Mouse (Mus musculus): ENCODE data around the gene Chchd10. TPM values are rescaled to one million over a fixed set of nuclear protein-coding genes. Genes with fewer than 3 reads are reported as not detected.
"Not testable (repeated sequence)": the region's sequence is repeated elsewhere in the genome, so short reads cannot be mapped to it uniquely, and the experiment has no call there.

Chchd10 gene
- 117 and 142 TPM in 2 replicates for polyA plus RNA-seq (2015; fragmentation: Nextera tagmentation; extraction: Ambion mirVana)

GRCm38 (mm10) chr10:75932891-75933290 lies at the start of gene Chchd10:
TSS of gene Chchd10 (plus strand) at chr10:75933130.
- peaks cover 61% of the 10 kb centered on the region for H3K4me1 ChIP-seq (replicated peaks)
- no peak for ATAC-seq (ENCODE audit: insufficient read depth)

GRCm38 (mm10) chr10:75883232-75883552 lies 49.7 kb upstream of the Chchd10 start:
- peak overlapping the region; percentile 72; the same call in 1 of the 2 replicates for H3K27ac ChIP-seq (replicated peaks)
- no peaks in the 10 kb centered on the region for H3K9me3 ChIP-seq (replicated peaks)
- H3K4me3 ChIP-seq (replicated peaks): no peak overlapping the region
- no peak overlapping the region for H3K9ac ChIP-seq
- under 1% methylated on average over 10 of the region's 10 CpGs for WGBS (ENCODE audit: insufficient replicate concordance)
- peak; percentile 56 for ATAC-seq (ENCODE audit: insufficient read depth)
- no peaks in the 10 kb centered on the region for H3K4me1 ChIP-seq (replicated peaks)
- peaks cover 23% of the 10 kb centered on the region for H3K27me3 ChIP-seq
- H3K36me3 ChIP-seq (replicated peaks): no peaks in the 10 kb centered on the region
- H3K4me2 ChIP-seq: peak overlapping the region; percentile 35

More at GRCm38 (mm10) chr10:75932891-75933290, at the start of gene Chchd10:
- Histone ChIP-seq H3K4me3 (replicated peaks) (peak within 1 kb of the TSS; percentile 52), H3K4me2 (peak within 1 kb of the TSS; percentile 78), H3K36me3 (replicated peaks) (peaks cover 13% of the 10 kb centered on the region), H3K27ac (replicated peaks) (no peak within 1 kb of the TSS), H3K27me3 (peaks cover 72% of the 10 kb centered on the region), H3K9ac (peak within 1 kb of the TSS; percentile 53), H3K9me3 (replicated peaks) (no peaks in the 10 kb centered on the region)
- 45% methylated on average over 6 of the region's 6 CpGs for WGBS (ENCODE audit: insufficient replicate concordance)

GRCm38 (mm10) chr10:75884742-75885141 lies 48.2 kb upstream of the Chchd10 start:
- Histone ChIP-seq H3K36me3 (replicated peaks) (no peaks in the 10 kb centered on the region), H3K4me3 (replicated peaks) (no peak overlapping the region), H3K27ac (replicated peaks) (no peak overlapping the region), H3K27me3 (peaks cover 27% of the 10 kb centered on the region), H3K9me3 (replicated peaks) (no peaks in the 10 kb centered on the region), H3K4me1 (replicated peaks) (no peaks in the 10 kb centered on the region), H3K4me2 (no peak overlapping the region), H3K9ac (no peak overlapping the region)
- 72% methylated on average over 8 of the region's 8 CpGs for WGBS (ENCODE audit: insufficient replicate concordance)
- ATAC-seq (ENCODE audit: insufficient read depth): no peak

- H3K4me1 ChIP-seq (replicated peaks); H3K4me3 ChIP-seq (replicated peaks); H3K4me2 ChIP-seq; H3K9ac ChIP-seq; ATAC-seq (ENCODE audit: insufficient read depth); H3K36me3 ChIP-seq (replicated peaks); H3K9me3 ChIP-seq (replicated peaks); H3K27ac ChIP-seq (replicated peaks): not testable (repeated sequence)
- peaks cover 18% of the 10 kb centered on the region for H3K27me3 ChIP-seq
- 58% methylated on average over 5 of the region's 5 CpGs for WGBS (ENCODE audit: insufficient replicate concordance)
Measured at GRCm38 (mm10) chr10:75887504-75887903, 45.4 kb upstream of the Chchd10 start.

GRCm38 (mm10) chr10:75889406-75890153 lies 43.4 kb upstream of the Chchd10 start:
- H3K36me3 ChIP-seq (replicated peaks): no peaks in the 10 kb centered on the region
- no peak overlapping the region for H3K27ac ChIP-seq (replicated peaks)
- H3K27me3 ChIP-seq: peaks cover 4% of the 10 kb centered on the region; the same call in 1 of the 2 replicates
- H3K9me3 ChIP-seq (replicated peaks): no peaks in the 10 kb centered on the region
- H3K4me3 ChIP-seq (replicated peaks): no peak overlapping the region
- H3K4me1 ChIP-seq (replicated peaks): peaks cover 15% of the 10 kb centered on the region
- WGBS (ENCODE audit: insufficient replicate concordance): 45% methylated on average over 8 of the region's 8 CpGs
- no peak overlapping the region for H3K4me2 ChIP-seq
- ATAC-seq (ENCODE audit: insufficient read depth): no peak
- no peak overlapping the region for H3K9ac ChIP-seq

GRCm38 (mm10) chr10:75893089-75893750 lies 39.7 kb upstream of the Chchd10 start, which contains the start of gene Derl3:
TSS of gene Derl3 (plus strand) at chr10:75893413.
- WGBS (ENCODE audit: insufficient replicate concordance): 2% methylated on average over 50 of the region's 51 CpGs
- peak within 1 kb of the TSS; percentile 89 for H3K4me2 ChIP-seq
- no peak within 1 kb of the TSS for H3K27ac ChIP-seq (replicated peaks)
- H3K4me1 ChIP-seq (replicated peaks): peaks cover 15% of the 10 kb centered on the region
- peaks cover 28% of the 10 kb centered on the region for H3K36me3 ChIP-seq (replicated peaks)
- H3K4me3 ChIP-seq (replicated peaks): peak within 1 kb of the TSS; percentile 50
- no peaks in the 10 kb centered on the region for H3K9me3 ChIP-seq (replicated peaks)
- ATAC-seq (ENCODE audit: insufficient read depth): peak; percentile 98
- H3K27me3 ChIP-seq: peaks cover 4% of the 10 kb centered on the region; the same call in 1 of the 2 replicates
- H3K9ac ChIP-seq: peak within 1 kb of the TSS; percentile 33; the same call in 1 of the 2 replicates

GRCm38 (mm10) chr10:75894601-75895000 lies 38.3 kb upstream of the Chchd10 start:
- H3K36me3 ChIP-seq (replicated peaks): peaks cover 42% of the 10 kb centered on the region
- ATAC-seq (ENCODE audit: insufficient read depth): no peak

GRCm38 (mm10) chr10:75895730-75896129 lies 37.2 kb upstream of the Chchd10 start:
- H3K27me3 ChIP-seq: no peaks in the 10 kb centered on the region
- peaks cover 51% of the 10 kb centered on the region for H3K36me3 ChIP-seq (replicated peaks)
- no peak overlapping the region for H3K9ac ChIP-seq
- no peak overlapping the region for H3K4me2 ChIP-seq
- no peak overlapping the region for H3K4me3 ChIP-seq (replicated peaks)
- H3K27ac ChIP-seq (replicated peaks): no peak overlapping the region
- no peaks in the 10 kb centered on the region for H3K9me3 ChIP-seq (replicated peaks)
- 87% methylated on average over 5 of the region's 5 CpGs for WGBS (ENCODE audit: insufficient replicate concordance)
- no peak for ATAC-seq (ENCODE audit: insufficient read depth)
- H3K4me1 ChIP-seq (replicated peaks): peaks cover 18% of the 10 kb centered on the region

More at GRCm38 (mm10) chr10:75894601-75895000, 38.3 kb upstream of the Chchd10 start:
- no peak overlapping the region for H3K9ac ChIP-seq
- no peak overlapping the region for H3K27ac ChIP-seq (replicated peaks)
- no peaks in the 10 kb centered on the region for H3K27me3 ChIP-seq
- WGBS (ENCODE audit: insufficient replicate concordance): 70% methylated on average over 6 of the region's 6 CpGs
- no peak overlapping the region for H3K4me2 ChIP-seq
- no peak overlapping the region for H3K4me3 ChIP-seq (replicated peaks)
- H3K4me1 ChIP-seq (replicated peaks): peaks cover 15% of the 10 kb centered on the region
- no peaks in the 10 kb centered on the region for H3K9me3 ChIP-seq (replicated peaks)

GRCm38 (mm10) chr10:75896208-75896607 lies 36.7 kb upstream of the Chchd10 start:
- Histone ChIP-seq H3K27me3 (no peaks in the 10 kb centered on the region), H3K36me3 (replicated peaks) (peaks cover 56% of the 10 kb centered on the region), H3K9ac (no peak overlapping the region), H3K4me1 (replicated peaks) (peaks cover 18% of the 10 kb centered on the region), H3K27ac (replicated peaks) (no peak overlapping the region), H3K9me3 (replicated peaks) (no peaks in the 10 kb centered on the region), H3K4me2 (no peak overlapping the region), H3K4me3 (replicated peaks) (no peak overlapping the region)
- ATAC-seq (ENCODE audit: insufficient read depth): no peak
- WGBS (ENCODE audit: insufficient replicate concordance): 78% methylated on average over 1 of the region's 1 CpGs

- peaks cover 68% of the 10 kb centered on the region for H3K36me3 ChIP-seq (replicated peaks)
Measured at GRCm38 (mm10) chr10:75897373-75897772, 35.6 kb upstream of the Chchd10 start.

GRCm38 (mm10) chr10:75898039-75898564 lies 34.8 kb upstream of the Chchd10 start:
- Histone ChIP-seq H3K27ac (replicated peaks) (no peak overlapping the region), H3K27me3 (no peaks in the 10 kb centered on the region), H3K9me3 (replicated peaks) (no peaks in the 10 kb centered on the region), H3K9ac (no peak overlapping the region), H3K4me3 (replicated peaks) (no peak overlapping the region), H3K4me1 (replicated peaks) (peaks cover 11% of the 10 kb centered on the region), H3K36me3 (replicated peaks) (peaks cover 75% of the 10 kb centered on the region), H3K4me2 (no peak overlapping the region)
- WGBS (ENCODE audit: insufficient replicate concordance): 78% methylated on average over 6 of the region's 6 CpGs
- ATAC-seq (ENCODE audit: insufficient read depth): no peak

More at GRCm38 (mm10) chr10:75897373-75897772, 35.6 kb upstream of the Chchd10 start:
- Histone ChIP-seq H3K4me2 (no peak overlapping the region), H3K9ac (no peak overlapping the region), H3K4me1 (replicated peaks) (peaks cover 18% of the 10 kb centered on the region), H3K9me3 (replicated peaks) (no peaks in the 10 kb centered on the region), H3K27ac (replicated peaks) (no peak overlapping the region), H3K27me3 (no peaks in the 10 kb centered on the region), H3K4me3 (replicated peaks) (no peak overlapping the region)
- ATAC-seq (ENCODE audit: insufficient read depth): no peak
- WGBS (ENCODE audit: insufficient replicate concordance): 54% methylated on average over 6 of the region's 6 CpGs

All from liver, embryonic 15.5 days (tissue).